Mouse (Mus musculus) heart, postnatal 0 days (tissue): ENCODE results near the gene Obp2b.

Experiments used
- CTCF ChIP-seq: IDR thresholded peaks from 2 replicates; pipeline ENCODE4 v1.5.1; 2016; ENCODE audit warnings: antibody characterized with exemption, control low read depth, low read depth
- EP300 ChIP-seq: IDR thresholded peaks from 2 replicates; pipeline ENCODE4 v1.6.1; 2016; ENCODE audit warnings: antibody characterized with exemption, low read depth

DNA sequence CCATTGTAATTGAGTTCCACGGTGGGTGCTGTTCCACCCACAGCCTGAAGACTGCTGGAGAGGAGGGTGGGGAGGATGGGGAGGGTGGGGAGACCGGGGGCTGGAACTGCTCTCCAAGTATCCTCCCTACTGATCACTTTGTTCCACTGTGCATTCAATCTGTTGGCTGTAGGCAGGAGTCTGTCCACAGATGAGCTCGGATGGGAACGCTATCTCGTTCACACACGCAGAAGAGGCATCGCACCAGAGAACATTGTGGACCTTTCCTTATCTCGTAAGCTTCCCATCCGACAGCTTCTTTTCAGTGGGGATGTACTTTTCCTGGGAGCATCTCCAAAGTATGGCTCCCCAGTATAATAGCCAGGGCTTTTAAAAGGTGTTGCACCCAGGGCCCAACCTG, 42.3 kb downstream of the Obp2b start:
- TF ChIP-seq EP300 (no peak), CTCF (no peak)
